Mouse (Mus musculus) v-Abl transformed pro-B cells (cell line): ENCODE data around the gene Vmn1r197.
"Not testable (repeated sequence)": the region's sequence is repeated elsewhere in the genome, so short reads cannot be mapped to it uniquely, and the experiment has no call there.

Experiments
- in situ Hi-C, 2 experiments: fragments of 400-800 bp; cut with MboI; formaldehyde crosslinking; loops; one replicate each; pipeline ENCODE4 v1.15.1; 2025; ENCODE audit not compliant: unreplicated experiment in 2 of 2

Vmn1r197 gene

DNA sequence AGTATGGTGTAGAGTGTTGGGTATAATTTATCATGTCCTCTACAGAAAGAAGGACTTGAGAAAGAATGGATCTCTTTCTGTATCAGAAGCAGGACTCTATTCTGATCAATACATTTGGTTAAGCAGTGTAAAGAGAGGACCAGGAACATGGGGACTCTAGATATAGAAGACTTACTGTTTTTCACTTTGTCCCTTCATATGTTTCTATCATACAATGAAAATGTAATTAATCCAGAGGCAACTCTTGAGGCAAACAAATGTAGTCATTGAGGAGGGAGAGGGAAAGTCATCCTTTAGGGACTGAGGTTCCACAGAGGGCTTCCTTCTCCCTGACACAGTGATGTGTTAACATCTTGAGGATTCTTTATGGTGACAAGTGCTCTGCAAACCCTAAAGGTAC lies at the start of gene Vmn1r197:
Gene Vmn1r197, plus strand, starts transcription at position 301 of the 400 bp plus-strand sequence.
- in situ Hi-C loops: no loop called here

GRCm38 (mm10) chr13:22284578-22284977 lies 39.8 kb upstream of the Vmn1r197 start:
- in situ Hi-C loops: no loop called here

- in situ Hi-C loops: no loop called here
These were observed 34.8 kb upstream of the Vmn1r197 start, which contains the start of gene Vmn1r196 for GRCm38 (mm10) chr13:22289620-22290019. Gene Vmn1r196, plus strand, starts transcription at chr13:22289920.

GRCm38 (mm10) chr13:22308075-22308474 lies 16.3 kb upstream of the Vmn1r197 start:
- in situ Hi-C loops: not testable (repeated sequence)

DNA sequence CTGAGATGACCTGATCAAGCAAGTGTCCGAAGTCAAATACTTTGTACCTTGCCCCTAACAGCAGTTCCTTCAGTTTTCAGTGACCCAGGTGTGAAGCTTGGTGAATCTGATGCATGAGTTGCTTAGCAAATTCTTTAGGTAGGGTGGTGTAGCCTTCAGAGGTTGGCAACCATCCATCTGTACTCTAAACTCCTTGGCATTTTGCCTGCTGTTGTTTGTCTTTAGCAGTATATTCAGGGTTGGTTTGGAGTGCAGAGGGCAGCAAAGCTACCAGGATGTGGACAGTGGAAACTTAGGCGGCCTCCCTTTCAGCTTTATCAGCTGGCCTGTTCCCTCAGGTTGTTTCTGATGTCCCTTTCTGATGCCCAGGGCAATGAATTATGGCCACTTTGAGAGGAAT lies 9.0 kb upstream of the Vmn1r197 start:
- in situ Hi-C loops: no loop called here

DNA sequence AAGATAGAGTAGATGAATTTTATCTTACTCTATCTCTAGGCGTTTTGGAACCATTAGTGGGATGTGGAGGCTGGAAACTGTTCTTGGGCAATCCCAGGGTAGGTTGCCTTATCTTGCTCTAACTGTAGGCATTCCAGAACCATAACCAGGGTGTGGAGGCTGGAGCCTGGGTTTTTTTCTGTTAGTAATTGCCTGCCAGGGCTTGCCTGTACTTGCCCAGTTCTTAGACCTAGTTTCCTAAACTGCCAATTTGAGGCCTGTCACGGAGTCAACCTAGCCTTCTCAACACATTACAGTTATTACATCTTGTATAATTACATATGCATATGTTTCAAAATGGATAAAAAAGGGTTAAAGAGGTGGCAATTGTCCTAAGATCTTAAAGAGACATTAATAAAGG lies 7.0 kb upstream of the Vmn1r197 start:
- in situ Hi-C loops: no loop called here

DNA sequence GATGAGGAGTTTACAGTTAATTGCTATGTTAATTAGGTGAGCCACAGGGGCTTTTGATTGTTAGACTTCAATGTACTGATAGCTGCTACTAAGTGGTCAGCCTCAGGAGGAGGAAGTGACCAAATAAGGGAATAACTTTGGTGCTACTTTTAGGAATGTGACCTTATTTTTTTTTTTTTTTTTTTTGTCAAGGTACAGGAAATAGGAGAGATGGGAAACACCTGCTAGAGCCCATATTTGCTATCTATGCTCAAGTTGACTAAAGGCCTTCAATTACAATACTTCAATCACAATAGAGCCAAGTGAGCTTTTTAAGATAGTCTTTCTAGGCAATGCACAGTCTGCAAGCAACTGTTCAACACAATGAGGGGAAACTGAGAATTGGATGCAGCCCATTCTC lies 4.3 kb upstream of the Vmn1r197 start:
- in situ Hi-C loops: no loop called here

DNA sequence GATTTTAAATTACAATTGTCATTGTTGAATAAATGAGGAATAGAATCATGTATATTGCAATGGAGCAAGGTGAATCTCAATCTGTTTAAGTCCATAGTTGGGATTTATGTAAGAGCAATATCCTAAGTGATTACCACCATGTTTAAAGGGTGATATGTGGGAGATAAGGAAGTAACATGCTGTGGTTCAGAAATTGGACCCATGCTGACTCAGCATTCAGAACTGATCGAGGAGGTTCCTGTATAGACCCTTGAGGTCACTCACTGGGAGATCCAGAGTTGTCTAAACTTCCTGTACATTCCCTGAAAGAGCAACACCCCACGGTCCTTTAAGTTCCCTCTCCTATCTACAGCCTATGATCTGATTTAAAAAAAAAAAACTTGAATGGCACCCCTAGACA lies 8.9 kb downstream of the Vmn1r197 start:
- in situ Hi-C loops: no loop called here

DNA sequence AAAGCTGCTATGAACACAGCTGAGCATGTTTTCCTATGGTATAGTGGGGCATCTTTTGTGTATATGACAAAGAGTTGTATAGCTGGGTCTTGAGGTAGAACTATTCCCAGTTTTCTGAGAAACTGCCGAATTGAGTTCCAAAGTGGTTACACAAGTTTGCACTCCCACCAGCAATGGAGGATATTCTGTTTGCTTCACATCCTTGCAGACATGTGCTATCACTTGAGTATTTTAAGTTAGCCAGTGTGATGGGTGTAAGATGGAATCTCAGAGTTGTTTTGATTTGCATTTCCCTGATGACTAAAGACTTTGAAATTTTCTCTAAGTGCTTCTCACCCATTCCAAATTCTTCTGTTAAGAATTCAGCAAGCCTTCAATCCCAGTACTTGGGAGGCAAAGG lies 11.2 kb downstream of the Vmn1r197 start:
- in situ Hi-C loops: no loop called here

GRCm38 (mm10) chr13:22350064-22350463 lies 25.7 kb downstream of the Vmn1r197 start, which contains the start of gene Vmn1r198:
Gene Vmn1r198, plus strand, starts transcription at chr13:22350364.
- in situ Hi-C loops: no loop called here

GRCm38 (mm10) chr13:22350813-22351212 lies 26.4 kb downstream of the Vmn1r197 start:
- in situ Hi-C loops: no loop called here

GRCm38 (mm10) chr13:22379518-22379917 lies 55.1 kb downstream of the Vmn1r197 start, which contains the start of gene Vmn1r199:
Gene Vmn1r199, plus strand, starts transcription at chr13:22379818.
- in situ Hi-C loops: loop anchor here in 1 of 2 experiments (25.0 kb wide), 2 partner anchors 317 to 1033 kb away; partner anchors contain the start of gene Abt1

GRCm38 (mm10) chr13:22381128-22381527 lies 56.7 kb downstream of the Vmn1r197 start:
- in situ Hi-C loops: loop anchor here in 1 of 2 experiments (25.0 kb wide), 2 partner anchors 319 to 1031 kb away; partner anchors contain the start of gene Abt1
